Mouse (Mus musculus): ENCODE data around the gene Tmem151b.

Tmem151b gene

GRCm38 (mm10) chr17:45559732-45560525 is 10.5 kb upstream of the Tmem151b start:
- TF ChIP-seq GATA4 (IDR thresholded peaks at IDR 0.05; ENCODE audit: insufficient replicate concordance, low read length): no peak

GRCm38 (mm10) chr17:45557998-45558862 is 8.8 kb upstream of the Tmem151b start:
- TF ChIP-seq GATA4 (IDR thresholded peaks at IDR 0.05; ENCODE audit: insufficient replicate concordance, low read length): no peak

- TF ChIP-seq GATA4 (IDR thresholded peaks at IDR 0.05; ENCODE audit: insufficient replicate concordance, low read length): no peak
These were observed 7.9 kb upstream of the Tmem151b start for GRCm38 (mm10) chr17:45557246-45557824.

GRCm38 (mm10) chr17:45556514-45557245 is 7.2 kb upstream of the Tmem151b start:
- TF ChIP-seq GATA4 (IDR thresholded peaks at IDR 0.05; ENCODE audit: insufficient replicate concordance, low read length): no peak

GRCm38 (mm10) chr17:45556107-45556489 is 6.6 kb upstream of the Tmem151b start:
- TF ChIP-seq GATA4 (IDR thresholded peaks at IDR 0.05; ENCODE audit: insufficient replicate concordance, low read length): no peak

- no peak; the same call in 1 of the 2 replicates for TF ChIP-seq GATA4 (IDR thresholded peaks at IDR 0.05; ENCODE audit: insufficient replicate concordance, low read length)
These were observed 6.1 kb upstream of the Tmem151b start, which contains the start of gene Nfkbie for GRCm38 (mm10) chr17:45555452-45556106. Nfkbie (plus strand) TSS chr17:45555703.

GRCm38 (mm10) chr17:45554420-45554819 is 4.9 kb upstream of the Tmem151b start:
- TF ChIP-seq GATA4 (IDR thresholded peaks at IDR 0.05; ENCODE audit: insufficient replicate concordance, low read length): no peak

GRCm38 (mm10) chr17:45553065-45553464 is 3.6 kb upstream of the Tmem151b start:
- no peak for TF ChIP-seq GATA4 (IDR thresholded peaks at IDR 0.05; ENCODE audit: insufficient replicate concordance, low read length)

- TF ChIP-seq GATA4 (IDR thresholded peaks at IDR 0.05; ENCODE audit: insufficient replicate concordance, low read length): no peak
These were observed 2.5 kb upstream of the Tmem151b start for GRCm38 (mm10) chr17:45551816-45552451.

GRCm38 (mm10) chr17:45551249-45551796 is 1.8 kb upstream of the Tmem151b start:
- no peak for TF ChIP-seq GATA4 (IDR thresholded peaks at IDR 0.05; ENCODE audit: insufficient replicate concordance, low read length)

- no peak for TF ChIP-seq GATA4 (IDR thresholded peaks at IDR 0.05; ENCODE audit: insufficient replicate concordance, low read length)
These were observed 776 bp upstream of the Tmem151b start for GRCm38 (mm10) chr17:45550253-45550652.

GRCm38 (mm10) chr17:45548541-45549512 is 650 bp downstream of the Tmem151b start:
- no peak for TF ChIP-seq GATA4 (IDR thresholded peaks at IDR 0.05; ENCODE audit: insufficient replicate concordance, low read length)
